Mouse (Mus musculus): Measurements from ENCODE around the gene Wnt6.

DNA sequence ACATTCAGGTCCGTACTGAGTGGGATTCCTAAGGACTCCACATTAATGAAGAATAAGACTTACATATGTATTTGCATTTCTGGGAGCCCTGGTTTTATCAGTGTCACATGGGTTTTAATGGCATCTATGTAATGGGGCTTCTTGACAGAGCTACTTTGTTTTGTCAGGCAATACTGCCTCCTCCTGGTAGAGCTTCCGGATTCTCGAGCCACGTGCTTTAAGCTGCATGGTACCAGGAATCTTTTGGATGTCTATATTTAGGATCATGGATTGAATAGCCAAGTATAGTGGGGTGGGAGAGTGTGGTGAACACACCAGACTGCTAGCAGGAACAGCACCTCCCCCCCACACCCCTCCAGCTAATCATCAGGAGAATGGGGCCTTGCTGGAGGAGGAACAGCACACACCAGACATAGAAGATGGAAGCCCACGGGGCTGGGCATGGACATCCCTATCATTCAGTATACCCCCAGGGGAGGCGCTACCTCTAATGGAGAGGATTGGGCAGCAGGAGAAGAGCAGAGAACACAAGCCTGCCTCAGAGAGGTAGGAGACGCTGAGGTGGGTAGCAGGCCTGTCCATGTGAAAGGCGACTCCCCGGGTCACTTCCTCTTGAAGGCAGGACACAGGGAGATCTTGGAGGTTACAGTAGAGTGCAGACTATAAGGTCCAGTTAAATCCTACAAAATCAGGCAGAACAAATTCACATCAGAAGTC, 43.4 kb downstream of the Wnt6 start:
- TF ChIP-seq CTCF (IDR thresholded peaks at IDR 0.05) (peak; percentile 41), EP300 (IDR thresholded peaks at IDR 0.05) (no peak)
